Mouse (Mus musculus) skeletal muscle tissue, adult 2 months (tissue): ENCODE results near the gene Crtc2.

ENCODE experiments used
- DNase-seq: peaks from one replicate; pipeline ENCODE4 v3.0.0-alpha.2; 2012; ENCODE audit warnings: low read depth, low spot score

The Crtc2 gene

GRCm38 (mm10) chr3:90309589-90309988 lies 55.6 kb downstream of the Crtc2 start:
- DNase-seq = no peak

- no peak for DNase-seq
Observed at GRCm38 (mm10) chr3:90313367-90313766, 59.4 kb downstream of the Crtc2 start.
